Mouse (Mus musculus): ENCODE measurements around the gene Prr23a2. TPM values are rescaled to one million over a fixed set of nuclear protein-coding genes. Genes with fewer than 3 reads are reported as not detected.
"Not testable (repeated sequence)": the region's sequence is repeated elsewhere in the genome, so short reads cannot be mapped to it uniquely, and the experiment has no call there.

The Prr23a2 gene
- polyA plus RNA-seq (2014; fragmentation: Nextera tagmentation; extraction: Ambion mirVana): not detected in 2 replicates

- H3K9ac ChIP-seq (ENCODE audit: low read depth, low read length): no peak within 1 kb of the TSS
- no peaks in the 10 kb centered on the region for H3K9me3 ChIP-seq (ENCODE audit: control insufficient read depth, low read length)
- DNase-seq (ENCODE audit: low spot score) (no peak), ATAC-seq (ENCODE audit: low FRiP score) (no peak)
- no peaks in the 10 kb centered on the region for H3K27me3 ChIP-seq (ENCODE audit: control insufficient read depth, insufficient read depth, low read length)
- H3K4me3 ChIP-seq (ENCODE audit: low read depth, low read length): no peak within 1 kb of the TSS
- no peak within 1 kb of the TSS for H3K4me2 ChIP-seq (replicated peaks; ENCODE audit: low read depth, low read length)
- H3K4me1 ChIP-seq (replicated peaks; ENCODE audit: control insufficient read depth, insufficient read depth, low read length): no peaks in the 10 kb centered on the region
- H3K27ac ChIP-seq (ENCODE audit: low read depth, low read length): no peak within 1 kb of the TSS
- no peaks in the 10 kb centered on the region for H3K36me3 ChIP-seq (ENCODE audit: control insufficient read depth, insufficient read depth, low read length)
- WGBS: 75% methylated on average over 18 of the region's 18 CpGs
Measured at GRCm38 (mm10) chr9:98856210-98856609, at the start of gene Prr23a2. Gene Prr23a2, plus strand, starts transcription at chr9:98856494.

GRCm38 (mm10) chr9:98807631-98808030, 48.7 kb upstream of the Prr23a2 start:
- Histone ChIP-seq H3K9ac (ENCODE audit: low read depth, low read length) (no peak overlapping the region), H3K36me3 (ENCODE audit: control insufficient read depth, insufficient read depth, low read length) (no peaks in the 10 kb centered on the region), H3K27ac (ENCODE audit: low read depth, low read length) (no peak overlapping the region), H3K4me3 (ENCODE audit: low read depth, low read length) (no peak overlapping the region), H3K4me1 (replicated peaks; ENCODE audit: control insufficient read depth, insufficient read depth, low read length) (no peaks in the 10 kb centered on the region), H3K27me3 (ENCODE audit: control insufficient read depth, insufficient read depth, low read length) (no peaks in the 10 kb centered on the region), H3K9me3 (ENCODE audit: control insufficient read depth, low read length) (no peaks in the 10 kb centered on the region), H3K4me2 (replicated peaks; ENCODE audit: low read depth, low read length) (no peak overlapping the region)
- 86% methylated on average over 8 of the region's 8 CpGs for WGBS
- ATAC-seq (ENCODE audit: low FRiP score) (no peak), DNase-seq (ENCODE audit: low spot score) (no peak)

GRCm38 (mm10) chr9:98809526-98809925, 46.8 kb upstream of the Prr23a2 start:
- not testable (repeated sequence) for H3K4me2 ChIP-seq (replicated peaks; ENCODE audit: low read depth, low read length); ATAC-seq (ENCODE audit: low FRiP score); H3K4me3 ChIP-seq (ENCODE audit: low read depth, low read length); H3K4me1 ChIP-seq (replicated peaks; ENCODE audit: control insufficient read depth, insufficient read depth, low read length); H3K27me3 ChIP-seq (ENCODE audit: control insufficient read depth, insufficient read depth, low read length); H3K9ac ChIP-seq (ENCODE audit: low read depth, low read length); H3K27ac ChIP-seq (ENCODE audit: low read depth, low read length); H3K36me3 ChIP-seq (ENCODE audit: control insufficient read depth, insufficient read depth, low read length); H3K9me3 ChIP-seq (ENCODE audit: control insufficient read depth, low read length)
- peak; percentile 65 for DNase-seq (ENCODE audit: low spot score)
- 83% methylated on average over 2 of the region's 2 CpGs for WGBS

- H3K36me3 ChIP-seq (ENCODE audit: control insufficient read depth, insufficient read depth, low read length): no peaks in the 10 kb centered on the region
- no peaks in the 10 kb centered on the region for H3K9me3 ChIP-seq (ENCODE audit: control insufficient read depth, low read length)
- ATAC-seq (ENCODE audit: low FRiP score) (no peak), DNase-seq (ENCODE audit: low spot score) (no peak)
- no peak overlapping the region for H3K4me2 ChIP-seq (replicated peaks; ENCODE audit: low read depth, low read length)
- no peaks in the 10 kb centered on the region for H3K4me1 ChIP-seq (replicated peaks; ENCODE audit: control insufficient read depth, insufficient read depth, low read length)
- WGBS: 81% methylated on average over 3 of the region's 3 CpGs
- no peak overlapping the region for H3K4me3 ChIP-seq (ENCODE audit: low read depth, low read length)
- H3K27me3 ChIP-seq (ENCODE audit: control insufficient read depth, insufficient read depth, low read length): no peaks in the 10 kb centered on the region
- H3K27ac ChIP-seq (ENCODE audit: low read depth, low read length): no peak overlapping the region
- no peak overlapping the region for H3K9ac ChIP-seq (ENCODE audit: low read depth, low read length)
Measured at GRCm38 (mm10) chr9:98816066-98816465, 40.2 kb upstream of the Prr23a2 start.

GRCm38 (mm10) chr9:98817592-98817991, 38.7 kb upstream of the Prr23a2 start:
- DNase-seq (ENCODE audit: low spot score): no peak
- Histone ChIP-seq H3K36me3 (ENCODE audit: control insufficient read depth, insufficient read depth, low read length) (no peaks in the 10 kb centered on the region), H3K27me3 (ENCODE audit: control insufficient read depth, insufficient read depth, low read length) (no peaks in the 10 kb centered on the region), H3K9me3 (ENCODE audit: control insufficient read depth, low read length) (no peaks in the 10 kb centered on the region), H3K4me2 (replicated peaks; ENCODE audit: low read depth, low read length) (no peak overlapping the region), H3K27ac (ENCODE audit: low read depth, low read length) (no peak overlapping the region), H3K9ac (ENCODE audit: low read depth, low read length) (no peak overlapping the region), H3K4me3 (ENCODE audit: low read depth, low read length) (no peak overlapping the region), H3K4me1 (replicated peaks; ENCODE audit: control insufficient read depth, insufficient read depth, low read length) (no peaks in the 10 kb centered on the region)
- no peak for ATAC-seq (ENCODE audit: low FRiP score)
- 78% methylated on average over 7 of the region's 7 CpGs for WGBS

GRCm38 (mm10) chr9:98818971-98819370, 37.3 kb upstream of the Prr23a2 start:
- ATAC-seq (ENCODE audit: low FRiP score) (no peak), DNase-seq (ENCODE audit: low spot score) (no peak)
- H3K4me1 ChIP-seq (replicated peaks; ENCODE audit: control insufficient read depth, insufficient read depth, low read length): no peaks in the 10 kb centered on the region
- no peak overlapping the region for H3K9ac ChIP-seq (ENCODE audit: low read depth, low read length)
- H3K9me3 ChIP-seq (ENCODE audit: control insufficient read depth, low read length): no peaks in the 10 kb centered on the region
- 73% methylated on average over 5 of the region's 5 CpGs for WGBS
- no peak overlapping the region for H3K27ac ChIP-seq (ENCODE audit: low read depth, low read length)
- no peaks in the 10 kb centered on the region for H3K27me3 ChIP-seq (ENCODE audit: control insufficient read depth, insufficient read depth, low read length)
- no peak overlapping the region for H3K4me3 ChIP-seq (ENCODE audit: low read depth, low read length)
- H3K4me2 ChIP-seq (replicated peaks; ENCODE audit: low read depth, low read length): no peak overlapping the region
- no peaks in the 10 kb centered on the region for H3K36me3 ChIP-seq (ENCODE audit: control insufficient read depth, insufficient read depth, low read length)

- Histone ChIP-seq H3K4me2 (replicated peaks; ENCODE audit: low read depth, low read length) (no peak overlapping the region), H3K9me3 (ENCODE audit: control insufficient read depth, low read length) (no peaks in the 10 kb centered on the region), H3K9ac (ENCODE audit: low read depth, low read length) (no peak overlapping the region), H3K36me3 (ENCODE audit: control insufficient read depth, insufficient read depth, low read length) (no peaks in the 10 kb centered on the region), H3K4me3 (ENCODE audit: low read depth, low read length) (no peak overlapping the region), H3K4me1 (replicated peaks; ENCODE audit: control insufficient read depth, insufficient read depth, low read length) (no peaks in the 10 kb centered on the region), H3K27ac (ENCODE audit: low read depth, low read length) (no peak overlapping the region), H3K27me3 (ENCODE audit: control insufficient read depth, insufficient read depth, low read length) (no peaks in the 10 kb centered on the region)
- no peak for DNase-seq (ENCODE audit: low spot score)
- 70% methylated on average over 2 of the region's 2 CpGs for WGBS
- no peak for ATAC-seq (ENCODE audit: low FRiP score)
Measured at GRCm38 (mm10) chr9:98819481-98819880, 36.8 kb upstream of the Prr23a2 start.

- 86% methylated on average over 4 of the region's 4 CpGs for WGBS
- Histone ChIP-seq H3K27me3 (ENCODE audit: control insufficient read depth, insufficient read depth, low read length) (no peaks in the 10 kb centered on the region), H3K36me3 (ENCODE audit: control insufficient read depth, insufficient read depth, low read length) (no peaks in the 10 kb centered on the region), H3K27ac (ENCODE audit: low read depth, low read length) (no peak overlapping the region), H3K9me3 (ENCODE audit: control insufficient read depth, low read length) (no peaks in the 10 kb centered on the region), H3K4me2 (replicated peaks; ENCODE audit: low read depth, low read length) (no peak overlapping the region), H3K9ac (ENCODE audit: low read depth, low read length) (no peak overlapping the region), H3K4me1 (replicated peaks; ENCODE audit: control insufficient read depth, insufficient read depth, low read length) (no peaks in the 10 kb centered on the region), H3K4me3 (ENCODE audit: low read depth, low read length) (no peak overlapping the region)
- no peak for DNase-seq (ENCODE audit: low spot score)
- ATAC-seq (ENCODE audit: low FRiP score): no peak
Measured at GRCm38 (mm10) chr9:98820461-98820860, 35.8 kb upstream of the Prr23a2 start.

- Histone ChIP-seq H3K4me2 (replicated peaks; ENCODE audit: low read depth, low read length) (no peak overlapping the region), H3K27me3 (ENCODE audit: control insufficient read depth, insufficient read depth, low read length) (no peaks in the 10 kb centered on the region), H3K4me3 (ENCODE audit: low read depth, low read length) (no peak overlapping the region), H3K9ac (ENCODE audit: low read depth, low read length) (no peak overlapping the region), H3K36me3 (ENCODE audit: control insufficient read depth, insufficient read depth, low read length) (no peaks in the 10 kb centered on the region), H3K27ac (ENCODE audit: low read depth, low read length) (no peak overlapping the region), H3K4me1 (replicated peaks; ENCODE audit: control insufficient read depth, insufficient read depth, low read length) (no peaks in the 10 kb centered on the region), H3K9me3 (ENCODE audit: control insufficient read depth, low read length) (no peaks in the 10 kb centered on the region)
- DNase-seq (ENCODE audit: low spot score): no peak
- no peak for ATAC-seq (ENCODE audit: low FRiP score)
Measured at GRCm38 (mm10) chr9:98821067-98821466, 35.2 kb upstream of the Prr23a2 start.
